In the genomic region with DNA sequence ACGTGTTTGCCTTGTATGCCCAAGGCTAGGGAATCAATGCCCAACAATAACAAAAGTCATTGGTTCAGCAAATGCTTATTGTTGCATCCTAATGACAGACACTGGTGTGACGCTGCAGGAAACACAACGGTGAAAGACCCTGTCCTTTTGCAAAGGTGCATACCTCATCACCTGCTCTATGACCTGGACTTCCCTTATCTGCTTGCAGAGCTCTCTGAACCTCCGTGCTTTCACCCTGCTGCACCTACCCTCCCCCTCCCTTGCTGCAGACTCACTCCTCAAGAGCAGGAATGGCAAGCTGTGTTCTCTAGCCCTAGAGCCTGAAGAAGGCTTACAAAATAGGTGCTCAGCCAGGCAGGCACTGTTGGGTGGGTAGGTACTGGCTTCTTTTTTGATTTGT, we compare ENCODE assay signal across 19 mouse cellular contexts.
"Had no signal": no experiment of that assay in that cellular context is flagged by ENCODE, and none has a peak within 500 bp of the region (broad histone marks: within the 10 kb centered on the region; RNA-seq: fewer than 3 reads in every experiment).

No protein-coding gene starts in this region.

- H3K4me3 ChIP-seq: layer of hippocampus, adult 2 months; limb, embryonic 12.5 days; limb, embryonic 15.5 days; liver, embryonic 15.5 days; megakaryocyte, embryonic 14.5 days; midbrain, embryonic 10.5 days; midbrain, embryonic 13.5 days had no signal

- DNase-seq: kidney, adult 2 months; kidney, postnatal 25 days; layer of hippocampus, adult 9-11 months; left cerebral cortex, postnatal 4 days; lung, embryonic 14.5 days; thymus, adult 2 months; thymus, postnatal 14 days; thymus, postnatal 4 days had no signal

- H3K27ac ChIP-seq: kidney, postnatal 0 days; layer of hippocampus, adult 2 months; limb, embryonic 12.5 days; limb, embryonic 15.5 days; liver, embryonic 15.5 days; macrophage; midbrain, embryonic 10.5 days; midbrain, embryonic 13.5 days had no signal

- H3K27me3 ChIP-seq: limb, embryonic 12.5 days; limb, embryonic 15.5 days; liver, embryonic 15.5 days; megakaryocyte, embryonic 14.5 days; midbrain, embryonic 13.5 days had no signal

- H3K9me3 ChIP-seq: limb, embryonic 12.5 days; limb, embryonic 15.5 days; liver, embryonic 15.5 days; megakaryocyte, embryonic 14.5 days; midbrain, embryonic 10.5 days; midbrain, embryonic 13.5 days had no signal

- H3K4me2 ChIP-seq: limb, embryonic 12.5 days; limb, embryonic 15.5 days; liver, embryonic 15.5 days; lung, embryonic 14.5 days; midbrain, embryonic 13.5 days had no signal

- H3K9ac ChIP-seq: limb, embryonic 12.5 days; limb, embryonic 15.5 days; liver, embryonic 15.5 days; lung, embryonic 14.5 days; midbrain, embryonic 13.5 days had no signal

- H3K4me1 ChIP-seq: limb, embryonic 12.5 days; limb, embryonic 15.5 days; midbrain, embryonic 10.5 days; midbrain, embryonic 13.5 days had no signal

- ATAC-seq: lung, postnatal 0 days; midbrain, embryonic 13.5 days; midbrain, embryonic 16.5 days had no signal
